Mouse (Mus musculus): ENCODE data around the gene Gucy2g. TPM values are rescaled to one million over a fixed set of nuclear protein-coding genes. Genes with fewer than 3 reads are reported as not detected.
"Not testable (repeated sequence)": the region's sequence is repeated elsewhere in the genome, so short reads cannot be mapped to it uniquely, and the experiment has no call there.

Gene Gucy2g
- polyA plus RNA-seq, 1 experiment from 2014 or later: not detected

DNA sequence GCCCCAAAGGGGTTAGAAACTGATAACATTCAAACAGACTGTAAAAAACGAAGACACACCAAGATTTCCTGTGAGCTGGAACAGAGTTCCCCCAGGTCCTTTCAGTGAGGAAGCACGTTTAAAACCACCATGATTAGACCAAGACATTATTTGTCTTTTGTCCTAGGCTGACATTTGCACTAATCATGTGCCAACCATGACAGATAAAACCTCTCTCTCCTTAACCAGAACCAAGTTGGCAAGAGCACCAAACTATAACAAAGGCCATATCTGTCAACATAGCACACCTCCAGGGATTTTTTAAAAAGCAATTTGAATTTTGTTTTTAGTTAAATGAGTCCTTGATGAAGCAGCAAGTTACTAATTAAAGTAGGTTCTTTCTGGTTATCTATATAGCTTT, 73.3 kb downstream of the Gucy2g start:
- ATAC-seq (ENCODE audit: low FRiP score): no peak
- peaks cover 16% of the 10 kb centered on the region; the same call in 1 of the 2 replicates for H3K9me3 ChIP-seq
- H3K36me3 ChIP-seq (replicated peaks): no peaks in the 10 kb centered on the region
- H3K4me3 ChIP-seq (replicated peaks): no peak overlapping the region
- H3K27me3 ChIP-seq: no peaks in the 10 kb centered on the region
- 68% methylated on average over 2 of the region's 2 CpGs for WGBS
- H3K4me1 ChIP-seq: no peaks in the 10 kb centered on the region; the same call in 1 of the 2 replicates
- no peak overlapping the region for H3K9ac ChIP-seq
- no peak overlapping the region for H3K27ac ChIP-seq
- H3K4me2 ChIP-seq: no peak overlapping the region

DNA sequence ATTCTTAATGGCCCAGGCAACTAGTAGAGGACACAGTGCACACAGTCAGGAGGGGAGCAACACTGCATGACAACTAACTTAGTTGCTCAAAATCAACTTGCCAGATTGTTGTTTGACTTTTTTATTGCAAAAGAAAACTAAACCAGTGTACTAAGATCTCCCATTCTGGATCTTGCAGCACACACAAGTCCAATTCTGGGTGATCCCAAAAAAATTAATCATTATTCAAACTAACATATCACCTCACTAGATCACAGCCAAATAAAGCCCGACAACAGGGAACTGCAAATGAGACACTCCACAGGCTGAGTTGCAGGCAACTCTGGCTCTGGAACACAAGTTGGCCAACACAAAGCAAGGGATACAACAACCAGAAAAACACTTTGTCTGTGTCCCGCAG, 74.3 kb downstream of the Gucy2g start:
- Histone ChIP-seq H3K36me3 (replicated peaks) (no peaks in the 10 kb centered on the region), H3K27me3 (no peaks in the 10 kb centered on the region), H3K27ac (no peak overlapping the region), H3K4me1 (no peaks in the 10 kb centered on the region; the same call in 1 of the 2 replicates), H3K4me3 (replicated peaks) (no peak overlapping the region), H3K9me3 (peaks cover 16% of the 10 kb centered on the region; the same call in 1 of the 2 replicates), H3K4me2 (no peak overlapping the region), H3K9ac (no peak overlapping the region)
- ATAC-seq (ENCODE audit: low FRiP score): no peak
- WGBS: 81% methylated on average over 2 of the region's 2 CpGs

DNA sequence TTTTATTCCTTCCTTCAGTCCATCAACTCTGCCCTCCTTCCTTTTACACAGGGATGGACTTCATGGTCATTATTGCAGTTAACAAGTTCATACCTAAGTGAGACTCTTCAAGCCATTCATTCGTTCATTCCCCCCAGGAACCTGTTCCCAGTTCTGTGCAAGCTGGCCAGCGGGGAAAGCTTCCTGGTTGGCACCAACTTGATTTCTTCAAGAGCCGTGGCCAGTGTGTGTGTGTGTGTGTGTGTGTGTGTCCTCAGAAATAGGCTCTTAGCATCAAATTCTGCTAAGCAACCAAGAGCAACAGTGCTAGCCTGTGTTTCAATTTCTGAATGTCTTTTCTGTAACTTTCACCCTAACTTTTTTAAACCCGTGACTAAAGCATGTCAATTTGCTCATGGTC, 75.1 kb downstream of the Gucy2g start:
- no peaks in the 10 kb centered on the region for H3K4me1 ChIP-seq
- WGBS: 78% methylated on average over 4 of the region's 4 CpGs
- H3K27ac ChIP-seq: no peak overlapping the region
- peaks cover 16% of the 10 kb centered on the region; the same call in 1 of the 2 replicates for H3K9me3 ChIP-seq
- no peak for ATAC-seq (ENCODE audit: low FRiP score)
- H3K36me3 ChIP-seq (replicated peaks): no peaks in the 10 kb centered on the region
- H3K4me3 ChIP-seq (replicated peaks): no peak overlapping the region
- no peak overlapping the region for H3K4me2 ChIP-seq
- H3K9ac ChIP-seq: no peak overlapping the region
- no peaks in the 10 kb centered on the region for H3K27me3 ChIP-seq

DNA sequence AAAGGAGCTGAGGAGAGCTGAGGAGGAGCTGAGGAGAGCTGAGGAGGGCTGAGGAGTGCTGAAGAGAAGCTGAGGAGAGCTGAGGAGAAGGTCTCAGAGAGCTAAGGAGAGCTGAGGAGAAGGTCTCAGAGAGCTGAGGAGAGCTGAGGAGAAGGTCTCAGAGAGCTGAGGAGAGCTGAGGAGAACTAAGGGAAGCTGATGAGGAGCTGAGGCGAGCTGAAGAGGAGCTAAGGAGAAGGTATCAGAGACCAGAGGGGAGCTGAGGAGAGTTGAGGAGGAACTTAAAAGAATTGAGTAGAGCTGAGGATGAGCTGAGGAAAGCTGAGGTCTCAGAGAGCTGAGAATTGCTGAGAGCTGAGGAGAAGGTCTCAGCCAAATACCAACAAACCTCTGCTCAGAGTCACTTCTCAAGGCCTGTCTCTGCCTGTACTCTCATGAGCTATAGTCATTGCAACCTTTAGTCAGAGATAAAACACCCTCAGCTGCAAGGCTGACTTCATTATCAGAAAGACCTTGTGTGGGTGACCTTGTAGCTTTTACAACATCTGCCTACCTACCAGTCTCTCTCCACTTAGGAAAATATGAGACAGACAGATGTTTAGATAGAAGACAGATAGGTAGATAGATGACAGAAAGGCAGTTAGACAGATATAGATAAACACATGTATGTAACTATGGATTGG, 75.7 kb downstream of the Gucy2g start:
- Histone ChIP-seq H3K4me3 (replicated peaks) (no peak overlapping the region), H3K9ac (no peak overlapping the region), H3K27me3 (no peaks in the 10 kb centered on the region), H3K4me2 (no peak overlapping the region), H3K36me3 (replicated peaks) (no peaks in the 10 kb centered on the region), H3K4me1 (no peaks in the 10 kb centered on the region), H3K27ac (no peak overlapping the region), H3K9me3 (peaks cover 12% of the 10 kb centered on the region; the same call in 1 of the 2 replicates)
- ATAC-seq (ENCODE audit: low FRiP score): no peak
- WGBS: 73% methylated on average over 1 of the region's 1 CpGs

DNA sequence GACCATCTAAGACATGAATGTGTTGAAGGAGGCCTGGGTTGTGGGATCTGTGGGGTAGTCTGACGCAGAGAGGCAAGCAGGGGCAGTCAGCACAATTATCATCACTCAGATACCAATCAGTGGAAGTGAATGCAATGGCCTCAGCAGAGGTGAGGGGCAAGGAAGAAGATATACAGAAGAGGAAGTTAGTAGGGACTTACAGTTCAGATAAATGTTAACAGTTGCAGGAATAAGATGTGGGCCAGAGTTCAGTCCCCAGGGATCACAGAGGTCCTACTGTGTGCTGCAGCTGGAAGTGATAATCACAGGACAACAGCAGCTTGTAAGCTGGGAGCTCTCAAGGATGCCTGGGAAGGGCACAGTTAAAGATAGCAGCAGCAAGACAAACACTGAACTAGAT, 76.9 kb downstream of the Gucy2g start:
- H3K4me1 ChIP-seq: no peaks in the 10 kb centered on the region
- 96% methylated on average over 1 of the region's 1 CpGs for WGBS
- H3K9ac ChIP-seq: no peak overlapping the region
- no peaks in the 10 kb centered on the region for H3K27me3 ChIP-seq
- no peaks in the 10 kb centered on the region for H3K36me3 ChIP-seq (replicated peaks)
- H3K4me2 ChIP-seq: no peak overlapping the region
- no peak overlapping the region for H3K27ac ChIP-seq
- peaks cover 2% of the 10 kb centered on the region; the same call in 1 of the 2 replicates for H3K9me3 ChIP-seq
- no peak overlapping the region for H3K4me3 ChIP-seq (replicated peaks)
- no peak for ATAC-seq (ENCODE audit: low FRiP score)

DNA sequence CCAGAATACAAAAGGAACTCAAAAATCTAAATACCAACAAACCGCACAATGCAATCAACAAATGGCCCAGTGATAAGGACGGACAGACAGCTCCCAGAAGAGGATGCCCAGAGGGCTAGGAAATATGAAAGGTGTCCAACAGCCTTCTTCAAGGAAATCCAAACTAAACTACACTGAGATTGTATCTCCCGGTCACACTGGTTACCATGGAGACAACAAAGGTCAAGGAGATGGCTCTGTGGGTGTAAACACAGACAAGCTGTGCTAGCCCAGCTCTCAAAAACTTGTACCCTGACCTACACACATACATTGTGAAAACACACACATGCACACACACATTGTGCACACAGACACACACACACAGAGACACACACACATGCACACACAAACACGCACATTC, 78.8 kb downstream of the Gucy2g start:
- H3K4me3 ChIP-seq (replicated peaks): no peak overlapping the region
- H3K4me2 ChIP-seq: no peak overlapping the region
- WGBS: 85% methylated on average over 4 of the region's 4 CpGs
- no peaks in the 10 kb centered on the region for H3K4me1 ChIP-seq
- H3K27ac ChIP-seq: no peak overlapping the region
- H3K9me3 ChIP-seq: no peaks in the 10 kb centered on the region
- ATAC-seq (ENCODE audit: low FRiP score): no peak
- H3K27me3 ChIP-seq: no peaks in the 10 kb centered on the region
- H3K36me3 ChIP-seq (replicated peaks): no peaks in the 10 kb centered on the region
- H3K9ac ChIP-seq: no peak overlapping the region

DNA sequence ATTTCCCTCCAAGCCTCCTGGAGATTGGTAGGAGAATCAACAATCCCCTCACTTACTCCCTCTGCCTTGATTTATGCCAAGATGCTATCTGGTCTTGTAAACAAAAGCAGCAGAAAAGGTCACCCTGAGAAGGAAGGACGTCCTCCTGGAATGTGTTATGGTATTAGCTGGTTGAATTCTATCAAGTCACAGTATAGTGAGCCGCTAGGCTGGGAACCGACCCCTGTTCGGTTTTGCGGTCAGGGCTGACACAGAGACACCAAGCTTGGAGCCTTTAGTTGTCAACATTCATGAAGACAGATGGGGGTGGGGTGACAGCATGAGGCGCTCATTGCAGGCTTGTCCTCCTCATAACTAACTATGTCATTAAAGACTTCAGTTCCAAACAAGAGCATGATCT, 81.2 kb downstream of the Gucy2g start:
- Histone ChIP-seq H3K9me3 (no peaks in the 10 kb centered on the region), H3K27me3 (no peaks in the 10 kb centered on the region), H3K36me3 (replicated peaks) (no peaks in the 10 kb centered on the region), H3K9ac (no peak overlapping the region), H3K27ac (no peak overlapping the region), H3K4me1 (no peaks in the 10 kb centered on the region), H3K4me2 (no peak overlapping the region), H3K4me3 (replicated peaks) (no peak overlapping the region)
- ATAC-seq (ENCODE audit: low FRiP score): no peak
- WGBS: 82% methylated on average over 6 of the region's 6 CpGs

DNA sequence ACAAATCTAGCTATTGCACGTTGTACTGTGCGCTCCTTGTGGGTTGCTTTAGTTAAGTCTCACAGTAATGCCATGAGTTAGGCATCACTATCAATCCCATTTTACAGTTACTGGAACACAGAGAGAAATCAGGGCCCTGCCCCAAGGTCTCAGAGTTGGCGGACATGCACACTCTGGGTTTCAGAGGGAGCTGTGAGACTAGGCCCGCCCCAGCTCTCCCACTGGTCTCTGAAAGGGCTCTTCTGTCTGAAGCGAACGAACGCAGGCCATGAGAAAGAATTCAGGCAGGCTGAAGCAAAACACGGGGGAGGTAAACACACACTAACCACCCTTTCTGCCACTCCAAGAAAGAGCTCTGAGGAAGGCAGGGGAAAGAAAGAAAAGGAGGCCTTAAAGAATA, 82.4 kb downstream of the Gucy2g start:
- Histone ChIP-seq H3K4me2 (no peak overlapping the region), H3K27ac (no peak overlapping the region), H3K4me1 (no peaks in the 10 kb centered on the region), H3K4me3 (replicated peaks) (no peak overlapping the region), H3K9ac (no peak overlapping the region), H3K36me3 (replicated peaks) (no peaks in the 10 kb centered on the region), H3K27me3 (no peaks in the 10 kb centered on the region), H3K9me3 (no peaks in the 10 kb centered on the region)
- 67% methylated on average over 8 of the region's 8 CpGs for WGBS
- ATAC-seq (ENCODE audit: low FRiP score): no peak

DNA sequence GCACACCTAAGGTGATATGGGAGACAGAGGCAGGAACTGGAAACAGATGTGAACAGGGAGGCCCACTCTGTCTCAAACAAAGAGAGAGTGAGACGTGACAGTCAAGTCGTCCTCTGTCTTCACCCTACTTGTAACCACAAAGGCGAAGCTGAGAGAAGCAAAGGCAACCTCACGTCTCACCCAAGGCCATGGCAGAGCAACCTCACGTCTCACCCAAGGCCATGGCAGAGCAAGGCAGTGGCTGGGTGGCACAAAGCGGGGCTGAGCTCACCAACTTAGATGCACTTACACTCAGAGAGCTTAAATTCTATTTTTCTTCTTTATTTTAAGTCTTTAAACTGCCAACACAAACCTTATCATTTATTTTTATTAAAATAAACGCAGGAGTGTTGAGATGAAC, 84.0 kb downstream of the Gucy2g start:
- ATAC-seq (ENCODE audit: low FRiP score): no peak

DNA sequence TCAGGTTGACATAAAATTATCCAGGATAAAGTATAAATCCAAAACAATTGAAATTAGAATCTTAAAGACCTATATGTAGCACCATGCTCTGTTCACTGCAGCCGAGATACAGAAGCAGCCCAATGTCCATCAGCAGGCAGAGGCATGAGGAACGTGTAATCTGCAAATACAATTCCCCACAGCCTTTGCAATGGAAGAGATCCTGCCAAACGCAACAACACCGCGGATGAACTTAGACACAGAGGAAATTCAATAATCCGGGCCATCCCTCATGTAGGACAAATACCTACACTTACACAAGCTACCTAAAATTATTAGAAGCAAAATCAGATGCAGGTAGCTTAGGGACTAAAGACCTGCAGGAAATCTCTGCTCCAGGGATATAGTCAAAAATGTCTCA, 88.1 kb downstream of the Gucy2g start:
- Histone ChIP-seq H3K27ac (no peak overlapping the region), H3K36me3 (replicated peaks) (no peaks in the 10 kb centered on the region), H3K9ac (no peak overlapping the region), H3K27me3 (no peaks in the 10 kb centered on the region), H3K4me3 (replicated peaks) (no peak overlapping the region), H3K9me3 (no peaks in the 10 kb centered on the region), H3K4me2 (no peak overlapping the region), H3K4me1 (no peaks in the 10 kb centered on the region)
- no peak for ATAC-seq (ENCODE audit: low FRiP score)
- WGBS: 92% methylated on average over 6 of the region's 6 CpGs

More for the DNA sequence above, 84.0 kb downstream of the Gucy2g start:
- Histone ChIP-seq H3K9ac (no peak overlapping the region), H3K36me3 (replicated peaks) (no peaks in the 10 kb centered on the region), H3K4me2 (no peak overlapping the region), H3K4me1 (no peaks in the 10 kb centered on the region), H3K27me3 (no peaks in the 10 kb centered on the region), H3K4me3 (replicated peaks) (no peak overlapping the region), H3K27ac (no peak overlapping the region), H3K9me3 (no peaks in the 10 kb centered on the region)
- 88% methylated on average over 7 of the region's 7 CpGs for WGBS

DNA sequence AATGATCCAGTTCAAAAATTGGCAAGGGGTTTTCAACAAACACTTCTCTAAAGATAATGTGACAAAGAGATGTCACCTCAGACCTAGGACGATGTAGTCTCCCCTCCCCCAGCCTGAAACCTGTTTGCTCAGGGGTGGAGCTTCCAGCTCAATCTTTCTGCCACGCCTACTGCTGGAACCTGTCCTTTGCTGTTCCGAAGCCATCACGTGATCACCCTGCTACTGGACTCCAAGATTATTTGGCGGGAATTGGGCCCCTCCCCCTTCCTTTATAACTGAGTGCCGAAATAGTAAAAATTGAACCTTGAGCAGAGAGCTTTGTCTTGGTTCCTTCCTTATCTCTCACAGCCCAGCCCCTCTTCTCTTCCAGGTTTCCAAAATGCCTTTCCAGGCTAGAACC, 88.8 kb downstream of the Gucy2g start:
- H3K9me3 ChIP-seq; H3K36me3 ChIP-seq (replicated peaks); H3K27ac ChIP-seq; H3K4me1 ChIP-seq; ATAC-seq (ENCODE audit: low FRiP score); H3K9ac ChIP-seq; H3K4me2 ChIP-seq; H3K4me3 ChIP-seq (replicated peaks); H3K27me3 ChIP-seq: not testable (repeated sequence)
- 74% methylated on average over 6 of the region's 6 CpGs for WGBS

DNA sequence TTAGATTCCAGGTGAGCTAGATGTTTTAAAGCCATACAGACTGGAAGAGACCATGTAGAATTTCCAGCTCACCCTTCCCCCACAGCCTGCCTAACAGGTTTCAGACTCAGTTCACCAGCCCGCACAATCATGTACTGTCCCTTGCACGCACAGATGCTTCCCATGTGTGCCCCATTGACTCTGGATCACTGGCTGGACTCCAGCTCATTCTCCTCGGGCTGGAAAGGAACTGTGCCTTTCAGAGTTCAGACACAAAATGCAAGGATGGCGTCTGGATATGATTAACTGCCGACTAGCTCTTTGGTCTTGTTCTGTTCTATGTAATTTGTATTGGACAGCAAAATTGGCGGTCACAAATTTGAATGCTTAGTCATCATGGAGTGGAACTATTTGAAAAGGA, 91.4 kb downstream of the Gucy2g start:
- 81% methylated on average over 6 of the region's 6 CpGs for WGBS
- H3K36me3 ChIP-seq (replicated peaks): no peaks in the 10 kb centered on the region

DNA sequence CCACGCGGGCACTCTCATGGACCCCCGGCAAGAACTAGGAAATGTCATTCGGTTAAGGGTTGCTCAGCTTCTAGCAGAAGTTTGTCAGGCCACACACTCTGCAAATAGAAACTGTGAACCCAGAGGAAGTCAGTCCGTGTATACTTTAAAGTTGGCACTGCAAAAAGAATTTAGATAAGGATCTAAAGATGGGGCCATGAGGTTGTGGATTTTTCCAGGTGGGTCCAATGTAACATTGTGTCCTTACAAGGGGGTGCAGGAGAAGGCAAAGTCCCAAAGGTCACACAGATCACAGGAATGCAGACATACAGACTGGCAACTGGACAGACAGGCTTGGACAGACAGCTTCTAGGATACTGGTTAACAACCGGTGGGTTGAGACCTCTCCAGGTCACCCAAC, 92.9 kb downstream of the Gucy2g start:
- no peak overlapping the region for H3K4me2 ChIP-seq
- 91% methylated on average over 6 of the region's 6 CpGs for WGBS
- no peak overlapping the region for H3K4me3 ChIP-seq (replicated peaks)
- H3K9me3 ChIP-seq: no peaks in the 10 kb centered on the region
- no peaks in the 10 kb centered on the region for H3K27me3 ChIP-seq
- no peak overlapping the region for H3K9ac ChIP-seq
- H3K36me3 ChIP-seq (replicated peaks): no peaks in the 10 kb centered on the region
- no peak for ATAC-seq (ENCODE audit: low FRiP score)
- H3K27ac ChIP-seq: no peak overlapping the region
- H3K4me1 ChIP-seq: peaks cover 24% of the 10 kb centered on the region

More for the DNA sequence above, 91.4 kb downstream of the Gucy2g start:
- no peaks in the 10 kb centered on the region for H3K27me3 ChIP-seq
- ATAC-seq (ENCODE audit: low FRiP score): no peak
- H3K4me1 ChIP-seq: peaks cover 8% of the 10 kb centered on the region
- H3K4me3 ChIP-seq (replicated peaks): no peak overlapping the region
- no peak overlapping the region for H3K27ac ChIP-seq
- no peak overlapping the region for H3K9ac ChIP-seq
- H3K9me3 ChIP-seq: no peaks in the 10 kb centered on the region
- H3K4me2 ChIP-seq: no peak overlapping the region
